Mouse (Mus musculus): Measurements from ENCODE around the gene Ero1l.

Ero1l gene

DNA sequence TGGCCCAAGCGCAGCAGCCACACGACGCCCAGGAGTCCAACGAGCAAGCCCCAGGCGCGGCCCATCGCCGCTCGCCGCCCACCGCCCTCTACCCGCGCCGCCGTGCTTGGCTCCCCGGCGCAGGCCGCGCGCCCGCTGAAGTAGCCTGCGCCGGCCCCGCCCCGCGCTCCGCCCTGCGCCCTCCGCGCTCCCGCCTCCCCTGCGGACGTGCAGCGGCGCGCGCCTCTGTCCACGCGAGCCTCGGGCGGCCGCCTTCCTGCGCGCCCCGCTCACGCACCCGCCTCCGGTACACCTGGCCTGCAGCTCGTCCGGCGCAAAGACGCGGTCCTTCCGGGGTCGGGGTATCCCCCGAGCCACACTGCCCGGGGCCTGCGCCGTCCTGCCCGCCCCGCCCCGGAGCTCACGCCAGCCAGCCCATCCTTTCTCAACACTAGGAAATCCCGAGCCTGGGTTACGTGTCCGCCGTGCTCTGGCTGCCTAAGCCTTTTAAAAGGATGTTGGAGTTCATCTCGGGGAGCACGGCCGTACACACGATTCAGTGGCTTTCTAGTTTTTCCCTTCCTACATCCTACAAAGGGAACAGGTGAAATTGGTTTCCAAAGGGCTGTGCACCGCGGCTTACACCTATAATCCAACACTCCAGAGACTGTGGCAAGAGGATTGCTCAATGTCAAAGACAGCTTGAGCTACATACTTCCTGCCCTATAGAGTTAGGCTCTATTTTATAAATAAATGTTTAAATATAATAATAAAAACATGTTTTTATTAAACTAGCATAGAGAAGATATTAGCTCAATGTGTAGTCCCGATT is at the start of gene Ero1l:
TSS of gene Ero1l (minus strand) at position 346 of the 811 bp plus-strand sequence.
- DNase-seq, result peak; percentile 68 to 71

DNA sequence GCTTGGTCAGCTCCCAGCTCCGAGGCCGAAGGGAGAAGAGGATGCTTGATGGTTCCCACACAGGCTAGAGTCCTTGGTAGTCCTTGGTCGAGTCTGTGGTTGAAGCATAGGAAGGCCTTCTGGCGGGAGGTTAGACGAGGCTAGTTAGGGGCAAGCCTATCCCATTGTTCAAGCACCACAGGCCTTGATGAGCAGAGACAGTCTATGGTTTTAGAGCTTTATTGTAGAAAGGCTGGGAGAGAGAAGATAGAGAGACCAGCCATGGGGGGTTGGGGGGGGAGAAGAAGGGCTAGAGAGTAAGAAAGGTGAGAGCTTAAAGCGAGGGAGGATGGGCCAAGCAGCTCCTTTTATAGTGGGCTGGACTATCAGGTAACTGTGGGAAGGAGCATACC is 46.6 kb upstream of the Ero1l start:
- DNase-seq, result no peak

- DNase-seq, result no peak
These were observed 45.9 kb upstream of the Ero1l start for GRCm38 (mm10) chr14:45364211-45365195.

DNA sequence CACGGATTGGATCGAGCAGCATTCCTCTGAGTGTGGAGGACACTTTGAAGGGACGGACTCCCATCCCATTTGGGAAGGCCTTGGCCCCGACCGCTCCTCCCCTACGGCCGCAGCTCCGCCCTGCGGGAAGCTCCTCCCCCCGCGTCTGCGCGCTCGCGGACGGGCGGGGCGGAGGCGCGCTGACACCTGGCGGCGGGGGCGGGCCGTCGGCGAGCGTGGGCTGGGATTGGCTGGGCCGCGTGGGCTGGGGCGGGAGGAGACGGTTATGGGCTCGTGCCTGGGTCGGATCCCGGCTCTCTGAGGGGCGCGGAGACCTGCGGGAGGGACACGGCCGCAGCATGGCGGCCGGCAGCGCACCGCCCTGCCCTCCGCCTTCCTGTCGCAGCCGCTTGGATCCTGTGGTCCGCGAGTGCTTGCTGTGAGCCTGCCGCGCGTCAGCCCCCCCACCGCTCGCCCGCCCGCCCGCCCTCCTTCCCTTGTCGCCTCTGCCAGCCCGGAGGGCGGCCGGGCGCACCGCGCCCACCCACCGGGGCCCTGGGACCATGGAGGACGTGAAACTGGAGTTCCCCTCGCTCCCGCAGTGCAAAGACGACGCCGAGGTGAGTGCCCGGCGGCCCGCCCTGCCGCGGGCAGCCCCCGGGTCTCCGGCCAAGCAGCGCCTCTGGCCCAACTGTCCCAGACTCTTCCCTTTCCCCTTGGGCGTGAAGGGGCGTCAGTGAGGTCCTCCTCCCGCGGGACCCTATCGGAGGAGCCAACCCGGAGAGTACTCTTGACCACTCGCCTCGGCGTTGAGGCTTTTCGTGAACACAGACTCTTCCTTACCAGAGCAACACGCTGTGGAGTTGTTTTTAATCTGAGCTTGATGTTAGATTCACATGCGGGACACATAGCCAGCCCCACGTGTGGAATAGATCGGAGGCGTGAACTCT is 32.6 kb upstream of the Ero1l start, which contains the start of gene Styx:
TSS of gene Styx (plus strand) at position 163 of the 929 bp plus-strand sequence.
- DNase-seq, result peak; percentile 91 to 92

DNA sequence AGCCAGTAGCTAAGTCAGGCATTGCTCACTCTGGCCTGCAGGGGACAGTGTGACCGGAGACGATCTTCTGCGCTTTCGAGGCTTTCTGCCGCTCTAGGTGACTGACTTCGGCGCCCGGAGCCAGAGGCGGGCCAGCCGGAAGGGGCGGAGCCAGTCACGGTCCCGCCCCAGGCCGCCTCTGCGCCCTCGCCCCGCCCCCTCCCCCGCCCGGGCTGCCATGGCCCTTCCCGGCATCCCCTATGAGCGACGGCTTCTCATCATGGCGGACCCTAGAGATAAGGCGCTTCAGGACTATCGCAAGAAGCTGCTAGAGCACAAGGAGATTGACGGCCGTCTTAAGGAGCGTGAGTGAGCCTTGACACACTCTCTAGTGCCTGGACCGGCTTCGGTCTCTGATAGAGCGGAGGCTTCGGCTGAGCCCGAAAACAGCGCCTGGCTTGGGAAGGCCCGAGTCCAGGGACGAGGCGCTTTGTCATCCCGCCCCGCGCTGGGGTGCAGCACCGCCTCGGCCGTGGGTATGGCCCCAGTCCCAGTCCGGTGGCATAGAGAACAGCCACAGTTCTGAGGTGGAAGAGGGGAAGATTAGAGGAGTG is 11.1 kb upstream of the Ero1l start, which contains the start of gene Psmc6:
TSS of gene Psmc6 (plus strand) at position 200 of the 593 bp plus-strand sequence.
- DNase-seq, result peak; percentile 83 to 90

DNA sequence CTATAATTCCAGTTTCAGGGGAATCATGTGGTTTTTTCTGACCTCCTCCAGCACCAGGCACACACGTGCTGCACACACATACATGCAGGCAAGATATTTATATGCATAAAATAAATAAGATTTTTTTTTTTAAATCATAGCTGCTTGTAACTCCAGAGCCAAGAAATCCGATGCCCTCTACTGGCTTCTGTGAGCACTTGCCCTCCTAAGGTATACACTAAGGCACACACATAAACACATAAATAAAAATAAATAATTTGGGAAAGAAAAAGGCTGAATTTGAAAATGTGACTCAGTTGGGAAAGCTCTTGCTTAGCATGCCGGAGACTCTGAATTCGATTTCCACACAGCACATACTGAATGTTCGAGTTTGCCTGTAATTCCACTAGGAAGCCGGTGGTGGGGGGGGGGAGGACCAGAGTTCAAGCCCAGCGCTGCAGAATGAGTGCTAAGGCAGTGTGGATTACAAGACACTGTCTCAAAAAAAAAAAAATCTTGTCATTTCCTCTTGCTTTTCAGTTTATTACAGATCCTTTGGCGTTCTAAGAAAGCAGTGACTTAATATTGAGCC is 10.5 kb upstream of the Ero1l start:
- no peak for DNase-seq

DNA sequence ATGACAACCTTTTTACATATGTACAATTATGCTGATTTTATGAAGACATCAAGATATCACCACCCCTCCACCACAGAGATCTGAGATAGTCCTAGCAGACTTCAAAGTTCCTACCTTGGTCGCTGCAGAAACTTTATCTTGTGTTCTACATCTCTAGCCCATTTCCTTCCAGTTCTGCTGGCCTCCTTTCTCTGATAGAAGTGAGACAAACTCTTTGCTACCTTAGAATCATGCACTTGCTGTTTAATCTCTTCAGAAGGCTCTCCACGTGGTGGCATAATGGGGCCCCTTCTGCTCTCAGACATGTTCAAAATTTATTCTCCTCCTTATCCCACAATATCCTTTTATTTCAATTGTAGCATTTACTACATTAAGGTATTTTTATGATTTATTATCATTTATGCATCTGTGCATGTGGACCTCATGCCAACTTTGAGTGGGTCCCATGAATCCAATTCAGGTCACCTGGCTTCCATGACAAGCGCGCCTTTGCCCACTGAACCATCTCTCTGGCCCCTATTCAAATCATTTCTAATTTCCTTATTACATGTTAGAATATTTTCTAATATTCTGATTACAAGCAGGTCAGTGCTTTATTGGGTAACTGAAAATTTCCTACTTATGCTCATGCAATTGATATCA is 9.6 kb upstream of the Ero1l start:
- DNase-seq, result no peak

GRCm38 (mm10) chr14:45325471-45325870 is 6.9 kb upstream of the Ero1l start:
- no peak for DNase-seq

DNA sequence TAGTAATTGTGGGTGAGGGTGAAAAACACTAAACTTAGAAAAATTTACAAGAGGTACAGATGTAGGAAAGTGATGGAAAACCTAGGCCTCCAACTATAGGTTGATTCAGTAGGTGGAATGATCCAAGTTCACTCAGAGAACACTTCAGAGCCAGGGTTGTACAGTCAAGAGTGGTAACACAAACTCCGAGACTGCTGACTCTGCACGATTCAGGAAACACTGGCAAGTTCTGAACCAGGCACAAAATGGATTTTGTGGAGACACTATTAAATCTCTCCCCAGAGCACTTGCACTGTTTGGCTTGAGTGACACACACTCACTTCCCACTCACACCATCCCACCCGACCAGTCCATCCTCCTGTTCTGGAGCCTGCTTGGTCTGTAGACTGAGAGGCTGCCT is 4.7 kb upstream of the Ero1l start:
- no peak for DNase-seq

- DNase-seq, result no peak
These were observed 3.9 kb upstream of the Ero1l start for GRCm38 (mm10) chr14:45322450-45322849.

DNA sequence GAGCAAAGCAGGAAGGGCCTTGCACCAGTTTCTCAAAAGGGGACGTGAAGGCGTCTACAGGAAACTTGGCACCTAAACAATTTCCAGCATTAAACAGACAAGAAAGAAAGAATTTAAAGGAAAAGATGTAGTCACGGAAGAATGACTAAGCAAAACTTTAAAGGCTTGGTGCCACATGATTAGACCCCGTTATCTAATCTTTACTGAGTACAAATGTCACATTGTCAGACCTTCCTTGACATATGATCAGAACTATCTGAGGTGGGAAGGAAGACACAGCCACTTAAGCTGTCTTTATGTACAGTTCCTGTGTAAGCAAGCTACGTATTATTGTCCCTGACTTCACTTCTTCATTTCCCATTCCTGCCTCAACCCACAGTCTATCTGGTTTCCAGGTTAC is 3.1 kb upstream of the Ero1l start:
- no peak for DNase-seq

- DNase-seq, result no peak
These were observed 2.5 kb upstream of the Ero1l start for GRCm38 (mm10) chr14:45321067-45321466.

GRCm38 (mm10) chr14:45320111-45320510 is 1.5 kb upstream of the Ero1l start:
- no peak for DNase-seq

- no peak for DNase-seq
These were observed 653 bp upstream of the Ero1l start for GRCm38 (mm10) chr14:45319237-45319610.

GRCm38 (mm10) chr14:45317921-45318411 is 605 bp downstream of the Ero1l start:
- DNase-seq, result no peak

DNA sequence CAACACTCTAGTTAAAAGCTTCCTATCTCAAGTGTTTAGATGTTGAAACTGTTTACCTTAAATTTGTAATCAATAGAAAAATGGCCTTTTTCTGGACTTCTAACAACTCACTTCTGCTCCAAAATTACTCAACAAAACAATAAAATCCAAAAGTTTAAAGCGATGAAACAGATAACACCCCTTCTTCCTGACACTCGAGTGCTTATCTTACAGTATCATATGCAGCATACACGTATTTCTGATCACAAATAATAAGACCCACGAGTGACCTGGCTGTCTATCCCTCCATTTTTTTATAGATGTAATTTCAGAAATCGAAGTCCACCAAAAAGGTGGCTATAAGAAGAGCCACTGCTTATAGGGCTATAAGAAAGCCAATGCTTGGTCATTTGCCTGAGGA is 1.6 kb downstream of the Ero1l start:
- no peak for DNase-seq

GRCm38 (mm10) chr14:45310101-45310500 is 8.5 kb downstream of the Ero1l start:
- no peak for DNase-seq

- DNase-seq, result no peak
These were observed 8.9 kb downstream of the Ero1l start for GRCm38 (mm10) chr14:45309646-45310045.

DNA sequence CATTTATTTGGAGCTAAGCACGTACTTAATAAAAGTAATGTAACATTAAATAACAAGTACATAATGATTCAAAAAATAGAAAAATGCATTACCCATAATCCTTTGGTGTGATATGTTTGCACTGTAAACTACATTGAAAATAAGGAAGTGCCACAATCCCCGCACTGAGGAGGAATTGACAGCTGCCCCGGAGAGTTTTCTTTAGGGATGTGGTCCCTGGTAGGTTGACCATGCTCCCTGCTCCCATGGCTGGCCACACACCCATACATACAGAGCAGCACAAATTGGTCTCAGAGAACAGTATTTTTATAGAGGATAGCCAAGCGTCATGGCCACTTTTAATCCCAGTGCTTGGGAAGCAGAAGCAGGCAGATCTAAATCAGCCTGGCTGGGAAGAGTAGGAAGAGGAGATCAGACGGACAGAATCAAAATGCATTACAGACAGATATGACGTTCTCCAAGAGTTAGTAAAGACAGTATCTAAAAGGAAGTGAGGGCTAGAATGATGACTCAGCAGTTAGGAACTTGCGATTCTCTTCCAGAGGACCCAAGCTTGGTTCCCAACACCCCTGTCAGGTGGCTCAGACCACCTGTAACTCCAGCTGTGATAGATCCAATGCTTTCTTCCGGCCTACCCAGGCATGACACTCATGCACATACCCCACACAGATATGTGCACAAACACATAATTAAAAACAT is 10.8 kb downstream of the Ero1l start:
- no peak for DNase-seq

- no peak for DNase-seq
These were observed 12.7 kb downstream of the Ero1l start for GRCm38 (mm10) chr14:45305852-45306251.

Data from thymus, adult 18-20 months (tissue).